Mouse (Mus musculus): Measurements from ENCODE around the gene B3gnt2. TPM values are rescaled to one million over a fixed set of nuclear protein-coding genes. Genes with fewer than 3 reads are reported as not detected.

Gene B3gnt2
- total RNA-seq, 4 experiments from 2014 or later, result 11.8 to 14.8 (median 14.0) TPM

DNA sequence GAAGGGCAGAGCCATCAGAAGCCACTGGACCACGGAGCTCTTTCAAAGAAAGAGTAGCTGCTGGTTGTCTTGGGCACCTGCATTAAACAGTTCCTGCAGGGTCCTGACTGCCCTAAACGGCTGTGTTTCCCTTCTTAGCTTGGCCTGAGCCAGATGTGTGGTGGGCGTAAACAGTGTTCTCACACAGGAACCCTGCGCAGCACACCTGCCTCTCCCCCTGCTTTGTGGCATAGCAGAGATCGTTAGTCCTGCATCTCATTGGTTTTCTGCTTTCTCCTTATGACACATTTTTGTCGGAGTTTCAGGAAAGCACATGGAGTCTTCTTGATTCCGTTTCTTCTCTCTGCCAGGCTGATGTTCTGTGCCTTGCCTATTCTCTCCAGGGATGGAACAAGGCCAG lies 44.9 kb downstream of the B3gnt2 start:
- DNase-seq (ENCODE audit: low spot score in 2 of 2), result no peak

DNA sequence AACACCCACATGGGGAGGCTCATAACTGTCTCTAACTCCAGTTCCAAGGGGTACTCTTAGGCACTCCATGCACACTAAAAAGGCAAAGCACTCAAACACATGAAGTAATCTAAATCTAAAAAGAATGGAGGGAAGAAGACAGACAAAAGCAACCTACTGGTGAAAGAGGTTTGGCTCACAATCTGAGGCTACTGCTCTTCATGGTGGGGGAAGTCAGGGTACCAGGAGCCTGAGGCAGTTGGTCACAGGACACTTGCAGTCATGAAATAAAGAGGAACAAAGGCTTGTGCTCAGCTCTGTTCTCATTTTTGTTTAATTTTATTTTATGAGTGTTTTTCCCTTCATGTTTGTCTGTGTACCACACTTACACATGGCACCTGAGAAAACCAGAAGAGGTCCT lies 45.6 kb downstream of the B3gnt2 start:
- DNase-seq (ENCODE audit: low spot score in 2 of 2), result no peak

DNA sequence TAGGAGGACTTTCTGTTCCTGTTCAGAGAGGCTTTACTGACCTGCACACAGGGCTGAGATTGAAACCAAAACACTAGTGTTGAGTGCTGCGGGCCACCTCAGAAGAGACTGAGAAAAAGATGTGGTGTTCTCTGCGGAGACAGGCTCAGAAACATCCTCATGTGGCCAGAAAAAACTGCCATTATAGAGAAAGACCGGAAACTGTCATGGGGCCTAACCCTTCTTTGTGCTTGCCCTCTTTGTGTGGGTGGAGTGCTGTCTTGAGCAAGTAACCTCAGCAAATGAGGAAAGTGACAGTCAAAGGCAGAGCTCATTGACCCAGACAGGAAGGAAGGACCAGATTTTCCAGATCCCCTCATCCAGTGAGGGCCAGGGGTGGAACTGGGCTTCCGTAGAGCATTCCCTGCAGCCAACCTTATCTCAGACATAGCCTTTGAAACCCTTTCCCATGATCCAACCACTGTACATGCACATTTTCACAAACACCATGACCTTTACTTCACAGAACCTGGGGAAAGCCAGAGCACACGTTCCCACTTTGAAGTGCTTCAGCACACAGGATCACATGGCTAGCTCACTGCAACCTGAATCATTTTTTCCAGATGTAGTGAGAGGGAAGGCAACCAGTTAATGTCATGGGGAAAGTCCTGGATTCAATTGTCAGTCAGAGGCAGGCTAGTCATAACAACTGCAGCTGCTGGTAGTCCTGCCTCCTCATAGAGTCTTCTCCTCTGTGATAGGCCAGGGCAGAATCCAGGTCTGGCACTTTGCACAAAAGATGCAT lies 46.6 kb downstream of the B3gnt2 start:
- no peak for DNase-seq (ENCODE audit: low spot score in 2 of 2)

DNA sequence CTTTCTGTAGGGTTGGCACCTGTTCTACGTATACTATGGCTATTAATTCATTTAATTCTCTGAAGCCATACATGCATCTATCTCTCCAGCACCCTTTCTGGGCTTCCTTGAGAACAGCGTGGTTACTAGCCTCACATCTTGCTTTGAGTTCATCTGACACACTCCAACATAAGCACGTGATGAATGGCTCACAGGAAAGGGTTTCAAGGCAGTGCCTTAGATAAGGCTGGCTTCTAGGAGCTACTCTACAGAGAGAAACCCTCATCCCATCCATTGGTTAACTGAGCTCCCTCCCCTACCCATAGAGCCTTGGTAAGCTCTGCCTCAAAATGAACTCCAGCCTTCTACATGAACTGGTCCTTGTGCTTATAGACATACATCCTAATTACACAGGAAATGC lies 47.3 kb downstream of the B3gnt2 start:
- no peak for DNase-seq (ENCODE audit: low spot score in 2 of 2)

DNA sequence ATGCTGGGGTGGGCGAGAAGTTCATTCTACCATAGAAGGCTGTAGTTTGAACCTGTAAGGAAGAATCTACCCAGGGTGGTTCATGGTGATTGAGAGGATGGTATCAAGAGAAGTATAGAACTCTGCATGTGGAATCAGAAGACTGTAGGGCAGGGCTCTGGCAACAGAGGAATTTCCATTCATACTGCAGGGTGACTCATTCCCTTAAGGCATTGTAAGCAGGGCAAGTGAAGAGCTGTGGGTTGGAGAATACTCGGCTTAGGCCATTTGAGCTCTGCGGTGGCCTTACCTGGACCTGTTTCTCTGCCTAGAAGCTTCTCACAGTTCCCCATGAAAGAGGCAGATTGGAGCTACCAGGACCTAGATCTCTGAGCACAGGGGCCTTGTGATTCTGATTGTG lies 49.3 kb downstream of the B3gnt2 start:
- DNase-seq (ENCODE audit: low spot score in 2 of 2), result no peak

DNA sequence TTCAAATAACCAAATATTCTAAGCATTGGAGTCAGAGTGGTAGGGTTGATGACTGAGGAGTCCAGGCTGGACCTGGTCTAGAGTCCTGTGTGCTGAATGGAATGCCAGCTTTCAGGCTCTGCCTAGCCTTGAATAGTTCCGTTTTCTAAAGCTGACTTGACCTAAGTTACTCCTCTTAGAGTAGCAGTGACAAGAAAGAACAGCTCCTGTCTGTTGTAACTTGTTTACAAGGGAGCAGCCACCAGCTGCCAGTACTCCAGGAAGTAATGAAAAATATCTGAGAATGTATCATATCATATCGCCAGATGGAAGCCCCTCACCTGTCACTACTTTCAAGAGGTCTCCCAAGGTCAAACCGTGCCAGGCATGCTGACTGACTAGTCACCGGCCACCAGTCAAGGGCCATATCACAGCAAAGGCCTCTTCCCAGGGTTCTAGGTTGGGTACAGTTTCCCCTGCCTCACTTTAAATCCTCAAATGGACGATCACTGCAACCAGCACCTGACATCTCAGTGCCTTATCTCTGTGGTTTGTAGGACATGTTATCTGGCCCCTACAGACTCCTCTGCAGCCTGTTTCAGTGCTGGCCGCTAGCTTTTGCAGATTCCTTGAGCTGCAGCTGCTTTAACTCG lies 51.2 kb downstream of the B3gnt2 start:
- DNase-seq (ENCODE audit: low spot score in 2 of 2), result no peak

DNA sequence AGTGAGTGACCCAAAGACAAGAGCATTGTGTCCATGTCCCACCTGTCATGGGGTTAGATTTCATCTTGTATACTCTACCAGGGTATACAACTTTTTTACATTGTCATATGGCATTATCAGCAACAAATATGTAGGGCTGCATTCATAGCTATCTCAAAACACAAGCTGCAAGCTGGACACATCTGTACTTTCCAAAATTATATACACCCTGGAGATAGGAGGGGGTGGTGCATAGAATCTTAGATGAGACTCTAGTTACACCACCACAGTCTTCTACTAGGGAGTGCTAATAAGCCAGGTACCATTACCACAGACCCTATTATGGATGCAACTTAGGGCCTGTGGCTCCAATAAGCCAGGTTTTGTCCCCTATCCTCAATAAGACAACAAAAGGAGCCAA lies 52.7 kb downstream of the B3gnt2 start:
- no peak for DNase-seq (ENCODE audit: low spot score in 2 of 2)

DNA sequence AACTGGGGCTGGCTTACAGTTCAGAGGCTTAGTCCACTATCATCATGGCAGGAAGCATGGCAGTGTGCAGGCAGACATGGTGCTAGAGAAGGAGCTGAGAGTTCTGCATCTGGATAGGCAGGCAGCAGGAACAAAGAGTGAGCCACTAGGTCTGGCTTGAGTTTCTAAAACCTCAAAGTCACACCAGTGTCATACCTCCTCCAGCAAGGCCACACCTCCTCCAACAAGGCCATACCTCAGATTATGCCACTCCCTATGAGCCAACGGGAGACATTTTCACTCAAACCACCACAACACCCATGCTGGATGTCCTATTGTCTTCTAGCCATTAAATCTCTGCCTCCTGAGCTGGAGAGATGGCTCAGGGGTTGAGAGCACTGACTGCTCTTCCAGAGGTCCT lies 55.6 kb downstream of the B3gnt2 start:
- no peak for DNase-seq (ENCODE audit: low spot score in 2 of 2)

DNA sequence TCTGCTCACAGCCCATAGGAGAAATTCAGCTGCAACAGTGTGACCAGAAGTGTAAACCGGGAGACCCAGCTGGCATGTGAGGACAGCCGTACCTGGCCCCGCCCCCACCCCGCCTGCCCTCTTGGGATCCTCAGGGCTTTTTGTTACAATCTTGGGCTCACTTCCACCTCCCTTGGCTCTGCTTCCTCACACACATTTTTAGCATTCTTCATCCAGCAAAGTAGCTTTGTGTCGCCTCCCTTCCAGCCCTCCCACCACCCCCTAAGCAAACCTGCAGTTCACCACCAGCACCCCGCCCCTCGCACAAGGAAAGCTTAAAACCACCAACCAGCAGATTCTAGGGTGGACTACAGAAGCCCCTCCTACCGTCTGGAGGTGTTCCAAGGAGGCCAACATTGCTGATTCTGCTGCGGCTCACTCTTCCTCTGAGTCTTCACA lies 60.8 kb downstream of the B3gnt2 start:
- no peak for DNase-seq (ENCODE audit: low spot score in 2 of 2)

DNA sequence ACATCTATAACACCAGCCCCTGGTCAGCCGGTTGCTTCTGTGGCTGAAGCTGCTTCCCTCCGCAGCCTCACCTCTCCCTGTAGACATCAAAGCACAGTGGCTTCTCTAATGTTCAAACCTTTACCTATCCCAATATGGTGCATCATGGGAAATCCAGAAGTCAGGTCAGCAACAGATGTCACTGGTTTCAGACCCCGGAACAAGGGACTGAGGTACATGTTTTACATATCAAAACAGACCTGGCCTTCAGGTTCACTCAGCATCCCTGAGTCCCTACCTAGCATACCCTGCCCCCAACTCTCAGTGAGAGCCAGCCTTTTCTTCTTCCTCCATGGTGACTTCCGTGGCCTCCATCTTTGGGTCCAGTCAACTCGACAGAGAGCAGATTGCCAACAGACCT lies 61.8 kb downstream of the B3gnt2 start:
- no peak for DNase-seq (ENCODE audit: low spot score in 2 of 2)

DNA sequence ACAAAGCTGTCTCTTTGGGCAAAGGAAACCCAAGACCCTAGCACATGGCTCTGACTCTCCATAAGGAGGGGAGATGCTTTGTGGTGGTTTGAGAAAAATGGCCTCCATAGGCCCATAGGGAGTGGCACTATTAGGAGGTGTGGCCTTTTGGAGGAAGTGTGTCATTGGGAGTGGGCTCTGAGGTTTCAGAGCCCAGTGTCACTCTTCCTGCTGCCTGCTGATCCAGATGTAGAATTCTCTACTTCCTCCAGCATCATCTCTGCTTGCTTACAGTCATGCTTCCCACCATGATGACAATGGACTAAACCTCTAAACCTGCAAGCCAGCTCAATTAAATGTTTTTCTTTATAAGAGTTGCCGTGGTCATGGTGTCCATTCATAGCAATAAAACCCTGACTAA lies 66.0 kb downstream of the B3gnt2 start:
- no peak for DNase-seq (ENCODE audit: low spot score in 2 of 2)

DNA sequence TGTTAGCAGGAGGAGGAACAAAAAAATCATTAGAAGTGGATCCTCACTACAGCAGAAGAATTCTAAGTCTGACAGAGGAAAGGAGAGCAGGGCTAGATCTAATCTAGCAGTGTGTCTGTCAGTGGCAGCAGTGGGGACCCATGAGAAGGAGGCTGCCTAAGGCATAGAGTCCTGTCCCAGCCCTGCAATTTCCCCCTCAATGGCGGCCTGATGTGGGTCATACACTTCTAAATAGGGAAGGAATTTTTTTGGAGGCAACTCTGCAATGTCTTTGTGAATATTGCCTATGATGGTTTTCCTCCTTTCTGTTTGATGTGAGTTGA lies 66.9 kb downstream of the B3gnt2 start:
- no peak for DNase-seq (ENCODE audit: low spot score in 2 of 2)

DNA sequence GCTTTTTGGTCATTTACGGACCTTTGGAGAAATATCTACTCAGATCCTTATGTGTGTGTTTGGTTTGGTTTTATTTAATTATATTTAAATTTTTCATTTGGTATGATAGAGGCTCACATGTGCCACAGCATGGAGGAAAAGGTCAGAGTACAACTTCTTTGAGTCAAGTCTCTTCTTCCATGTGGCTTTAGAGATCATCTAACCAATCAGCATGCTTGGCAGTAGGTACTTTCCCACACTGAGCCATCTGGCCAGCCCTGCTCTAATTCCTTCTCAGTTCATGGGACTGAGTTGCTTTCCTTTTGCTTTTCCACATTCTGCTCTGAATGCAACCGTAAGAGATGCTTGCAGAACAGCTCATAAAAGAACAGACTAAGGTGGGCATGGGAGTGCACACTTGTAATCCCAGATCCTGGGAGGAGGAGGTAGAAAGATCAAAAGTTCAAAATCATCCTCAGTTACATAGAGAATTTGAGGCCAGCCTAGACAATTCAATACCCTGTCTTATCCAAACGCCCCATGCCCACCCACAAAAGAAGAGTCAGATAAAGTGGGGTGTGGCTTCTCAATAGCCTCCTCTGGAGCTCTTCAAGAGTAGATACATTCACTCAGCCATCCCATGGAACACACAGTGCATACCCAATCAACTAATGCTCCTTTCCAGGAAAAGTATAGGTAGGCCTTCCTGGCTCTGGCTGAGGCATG lies 67.4 kb downstream of the B3gnt2 start:
- no peak for DNase-seq (ENCODE audit: low spot score in 2 of 2)

DNA sequence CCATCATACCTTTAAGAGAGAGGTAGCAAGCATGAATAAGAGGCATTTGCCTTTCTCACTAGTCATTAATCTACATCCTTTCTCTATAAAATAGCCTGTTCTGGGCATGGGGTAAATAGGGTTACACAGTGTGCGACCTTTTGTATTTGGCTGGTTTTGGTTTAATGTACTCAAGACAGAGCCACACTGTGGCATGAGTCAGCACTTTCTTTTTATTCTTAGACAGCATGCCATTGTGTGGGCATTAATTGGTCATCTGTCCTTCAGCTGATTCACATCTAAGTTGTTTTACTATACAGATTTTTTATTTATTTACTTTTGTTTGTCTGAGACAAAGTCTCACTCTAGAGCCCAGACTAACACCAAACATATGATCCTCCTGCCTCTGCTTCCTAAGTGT lies 68.6 kb downstream of the B3gnt2 start:
- DNase-seq (ENCODE audit: low spot score in 2 of 2), result no peak

DNA sequence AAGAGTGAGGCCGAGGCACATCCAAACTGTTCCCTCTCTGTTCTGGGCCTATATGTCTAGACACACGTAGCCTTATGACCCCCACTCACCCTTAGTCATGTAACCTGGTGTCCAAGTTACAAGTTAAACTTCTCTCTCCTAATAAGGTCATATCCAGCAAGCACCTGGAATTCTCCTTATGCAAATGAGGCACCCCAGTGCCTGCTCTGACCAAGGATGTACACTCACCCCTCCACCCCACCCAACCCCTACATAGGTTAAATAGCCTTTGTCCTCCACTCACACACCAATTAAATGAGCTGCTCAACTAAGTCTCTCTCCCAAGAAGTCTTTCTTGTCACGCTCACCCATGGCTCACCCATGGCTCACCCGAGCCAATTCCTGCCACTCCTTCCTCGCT lies 69.0 kb downstream of the B3gnt2 start:
- no peak for DNase-seq (ENCODE audit: low spot score in 2 of 2)

DNA sequence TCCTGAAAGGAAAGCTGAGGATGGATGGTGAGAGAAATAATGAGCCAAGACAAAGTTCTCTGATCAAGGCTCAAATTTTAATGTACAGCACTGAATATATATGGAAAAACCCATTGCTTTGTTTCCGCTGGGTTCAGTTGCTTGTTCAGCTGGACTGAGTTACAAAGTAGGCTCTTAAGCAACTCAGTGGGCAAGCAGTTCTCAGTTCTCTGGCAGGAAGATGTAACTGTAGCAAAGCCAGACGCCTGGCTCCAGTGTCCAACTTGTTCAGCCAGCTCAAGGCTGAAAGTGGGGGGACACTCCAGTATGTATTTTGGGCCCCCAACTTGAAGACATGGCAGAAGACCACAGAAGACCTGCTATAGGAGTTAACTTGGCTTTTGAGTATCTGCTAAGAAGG lies 72.9 kb downstream of the B3gnt2 start:
- no peak for DNase-seq (ENCODE audit: low spot score in 2 of 2)

DNA sequence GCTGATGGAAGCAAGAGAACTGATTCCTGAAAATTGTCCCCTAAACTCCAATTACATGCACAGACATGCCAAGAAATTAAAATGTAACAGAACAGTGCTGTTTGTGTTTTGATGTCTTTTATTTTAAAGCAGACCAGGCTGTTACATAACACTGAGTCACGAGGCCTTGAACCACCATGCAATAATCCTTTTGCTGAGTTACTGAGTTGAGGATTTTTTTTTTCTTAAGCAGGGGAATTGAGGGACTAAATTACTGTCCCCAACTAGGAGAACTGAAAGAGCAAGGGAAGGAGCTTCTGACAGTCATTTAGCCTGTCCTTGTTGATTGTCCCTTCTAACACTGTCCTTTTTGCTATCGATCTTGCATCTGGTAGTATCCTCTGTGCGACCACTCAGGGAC lies 76.3 kb downstream of the B3gnt2 start:
- no peak for DNase-seq (ENCODE audit: low spot score in 2 of 2)

DNA sequence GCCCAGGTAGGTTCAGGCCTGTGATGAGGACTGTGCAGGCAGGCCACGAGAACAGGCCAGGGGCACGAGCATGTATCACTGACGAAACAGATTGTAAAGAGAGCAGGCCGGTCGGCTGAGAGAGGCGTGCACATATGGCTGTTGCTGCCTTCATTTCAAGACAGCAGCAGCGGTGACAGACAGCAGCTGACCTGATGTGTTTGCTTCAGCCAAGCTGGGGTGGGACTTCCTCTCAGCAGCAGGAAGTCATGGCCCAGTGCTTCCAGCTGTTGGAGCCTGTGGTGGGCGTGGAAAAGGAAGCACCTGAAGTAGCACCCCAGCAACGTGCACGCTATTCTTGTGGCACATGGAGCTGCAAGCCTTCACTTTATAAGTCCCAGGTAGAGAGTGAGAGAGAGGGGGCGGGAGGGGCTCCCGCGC lies 78.0 kb downstream of the B3gnt2 start:
- DNase-seq (ENCODE audit: low spot score in 2 of 2), result no peak

DNA sequence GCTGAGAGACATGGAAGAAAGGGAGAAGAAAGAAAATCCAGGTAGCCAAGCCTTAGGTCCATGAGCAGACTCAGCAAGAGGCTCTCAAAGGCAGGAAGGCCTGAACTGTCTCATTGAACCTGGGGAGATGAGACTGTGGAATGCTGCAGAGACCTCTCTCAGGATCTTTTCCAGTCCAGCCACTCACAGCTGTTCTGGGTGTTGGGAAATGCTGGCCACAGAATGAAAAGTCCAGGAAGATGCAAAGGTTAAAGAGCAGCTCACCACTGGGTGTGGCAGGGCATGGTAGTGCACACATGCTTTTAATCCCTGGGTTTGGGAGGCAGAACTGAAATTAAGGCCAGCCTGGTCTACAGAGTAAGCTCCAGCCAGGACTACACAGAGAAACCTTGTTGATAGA lies 79.6 kb downstream of the B3gnt2 start:
- no peak for DNase-seq (ENCODE audit: low spot score in 2 of 2)

DNA sequence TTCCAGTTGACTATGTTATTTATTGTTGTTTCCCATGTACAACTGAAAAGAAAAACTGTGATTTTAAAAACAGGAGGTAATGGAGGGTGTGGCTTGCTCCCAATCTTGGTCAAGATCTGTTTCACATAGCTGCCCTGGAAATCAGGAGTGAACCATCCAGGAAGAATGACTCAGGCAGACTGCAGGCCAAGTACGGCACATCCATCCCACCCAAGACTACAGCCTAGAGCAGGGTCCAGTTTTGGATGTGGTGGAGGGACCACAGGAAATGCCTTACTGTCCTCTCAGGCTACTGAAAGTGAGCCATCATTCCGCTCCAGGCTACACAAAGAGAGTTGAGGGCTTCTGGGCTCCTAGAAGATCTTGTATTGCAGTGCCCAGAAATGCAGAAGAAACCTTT lies 80.0 kb downstream of the B3gnt2 start:
- no peak for DNase-seq (ENCODE audit: low spot score in 2 of 2)

DNA sequence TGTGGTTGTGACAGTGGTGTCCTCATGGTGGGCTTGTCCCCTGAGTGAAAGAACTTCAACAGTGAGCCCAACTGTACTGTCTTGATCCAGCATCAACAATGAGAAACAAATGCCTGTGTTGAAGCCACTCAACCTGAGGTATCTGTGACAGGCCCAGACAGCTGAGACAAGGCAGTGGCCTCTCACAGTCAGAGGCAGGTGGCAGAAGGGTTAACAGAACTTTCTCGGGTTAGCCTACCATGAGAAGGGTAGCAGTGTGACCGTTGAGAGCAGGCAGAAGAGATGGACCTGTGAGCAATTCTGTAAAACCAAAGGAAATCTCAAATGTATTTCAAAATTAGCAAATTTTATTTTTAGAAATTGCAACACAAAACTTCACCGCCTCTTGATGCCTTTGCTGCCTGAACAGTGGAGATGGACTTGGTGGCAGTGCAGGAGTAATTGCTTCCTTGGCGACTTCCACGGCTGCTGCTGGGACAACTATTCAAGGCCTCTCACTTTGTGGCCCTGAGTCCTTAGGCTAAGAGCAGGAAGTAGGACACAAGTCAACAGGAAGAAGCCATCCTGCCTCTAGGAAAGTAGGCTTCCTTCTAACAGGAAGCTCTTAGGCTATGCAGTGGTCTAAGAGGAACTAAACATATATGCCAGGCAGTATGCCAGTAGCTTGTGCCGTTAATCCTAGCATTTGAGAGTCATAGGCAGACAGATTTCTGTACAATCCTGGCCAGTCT lies 80.8 kb downstream of the B3gnt2 start:
- DNase-seq (ENCODE audit: low spot score in 2 of 2), result no peak

DNA sequence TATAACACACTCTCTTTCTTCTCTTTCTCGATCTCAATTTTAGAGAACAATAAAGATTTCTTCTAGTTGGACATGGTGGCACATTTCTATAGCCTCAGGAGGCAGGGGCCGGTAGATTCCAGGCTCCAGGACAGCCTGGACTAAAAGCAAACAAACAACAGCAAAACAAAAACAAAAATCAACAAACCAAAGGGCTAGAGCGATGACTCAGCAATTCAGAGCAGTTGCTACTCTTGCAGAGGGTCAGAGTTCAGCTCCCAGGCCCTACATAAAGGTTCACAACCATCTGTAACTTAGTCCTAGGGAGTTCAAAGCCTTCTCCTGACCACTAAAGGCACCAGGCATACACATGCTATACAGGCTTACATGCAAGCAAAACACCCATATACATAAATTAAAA lies 82.2 kb downstream of the B3gnt2 start:
- no peak for DNase-seq (ENCODE audit: low spot score in 2 of 2)

Measured in layer of hippocampus, adult 8-10 months (tissue).